Mouse (Mus musculus): Measurements from ENCODE around the gene 1110051M20Rik. TPM values are rescaled to one million over a fixed set of nuclear protein-coding genes. Genes with fewer than 3 reads are reported as not detected.

The 1110051M20Rik gene
- polyA plus RNA-seq, 1 experiment, result 2.6 TPM

DNA sequence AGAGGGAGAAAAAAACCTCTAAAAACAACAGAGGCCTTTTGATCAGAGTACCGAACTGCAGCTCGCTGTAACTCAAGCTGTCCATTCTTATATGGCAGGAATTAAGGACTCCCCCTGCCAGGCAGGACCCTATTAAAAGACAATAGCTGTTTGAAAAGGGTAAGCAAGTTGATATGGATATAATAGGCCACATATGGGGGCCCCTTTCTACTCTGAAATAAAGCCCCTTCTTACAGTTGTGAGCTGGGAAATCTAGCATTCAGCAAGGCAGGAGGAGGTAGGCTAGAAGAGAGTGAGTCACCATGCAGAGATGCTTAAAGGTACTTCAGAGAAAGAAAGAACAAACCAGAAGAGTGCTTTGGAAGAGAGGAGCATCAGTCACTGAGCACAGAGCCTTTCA lies 44.8 kb downstream of the 1110051M20Rik start:
- Histone ChIP-seq H3K4me1 (peaks cover 12% of the 10 kb centered on the region), H3K9me3 (no peaks in the 10 kb centered on the region)

DNA sequence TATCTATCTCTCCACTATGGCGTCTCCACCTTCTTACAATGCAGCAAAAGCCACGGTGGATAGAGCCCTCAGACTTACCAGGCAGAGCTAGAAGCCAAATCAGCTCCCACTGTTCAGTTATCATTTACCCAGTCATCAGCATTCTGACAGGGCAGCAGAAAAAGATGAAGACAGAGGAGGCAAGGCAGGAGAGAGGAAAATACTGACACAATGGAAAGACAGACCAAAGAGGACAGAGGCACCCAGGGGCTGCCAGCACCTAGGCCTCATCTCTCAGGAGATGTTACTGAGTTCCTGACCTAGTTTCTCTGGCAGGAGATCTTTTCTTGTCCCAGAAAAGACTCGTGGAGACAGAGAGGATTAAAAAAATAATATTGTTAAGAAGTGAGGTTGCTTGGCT lies 45.3 kb downstream of the 1110051M20Rik start:
- TF ChIP-seq FLI1 (IDR thresholded peaks at IDR 0.05; ENCODE audit: low read length), result no peak
- Histone ChIP-seq H3K27me3 (replicated peaks) (peaks cover 2% of the 10 kb centered on the region), H3K9me3 (no peaks in the 10 kb centered on the region), H3K36me3 (replicated peaks; ENCODE audit: low read length) (no peaks in the 10 kb centered on the region), H3K4me3 (replicated peaks) (no peak overlapping the region), H3K4me1 (peaks cover 12% of the 10 kb centered on the region)

More for the DNA sequence above, 44.8 kb downstream of the 1110051M20Rik start:
- no peaks in the 10 kb centered on the region for H3K36me3 ChIP-seq (replicated peaks; ENCODE audit: low read length)
- H3K4me3 ChIP-seq (replicated peaks), result no peak overlapping the region
- TF ChIP-seq GATA1 (IDR thresholded peaks at IDR 0.05; ENCODE audit: borderline replicate concordance, low read length) (no peak), FLI1 (IDR thresholded peaks at IDR 0.05; ENCODE audit: low read length) (no peak)
- peaks cover 2% of the 10 kb centered on the region for H3K27me3 ChIP-seq (replicated peaks)

DNA sequence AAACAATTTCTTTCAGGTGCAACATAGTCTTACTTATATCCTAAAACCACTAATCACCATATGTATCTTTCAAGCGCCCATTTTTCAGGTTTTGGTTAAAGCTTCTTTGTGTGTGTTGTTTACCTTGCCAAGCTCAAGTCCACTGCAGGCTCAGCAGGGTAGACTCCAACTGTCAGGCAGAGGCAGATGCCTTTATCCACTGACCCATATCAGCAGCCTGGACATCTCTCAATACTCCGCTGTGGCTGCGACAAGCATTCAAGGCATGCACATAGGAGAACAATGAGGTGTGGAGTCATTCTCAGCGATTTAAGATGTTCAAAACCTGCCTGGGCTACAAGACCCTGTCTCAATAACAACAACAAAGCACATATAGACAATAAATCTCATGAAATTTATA lies 50.4 kb downstream of the 1110051M20Rik start:
- Histone ChIP-seq H3K4me1 (peaks cover 12% of the 10 kb centered on the region), H3K4me3 (replicated peaks) (no peak overlapping the region), H3K27me3 (replicated peaks) (peaks cover 3% of the 10 kb centered on the region), H3K9me3 (no peaks in the 10 kb centered on the region), H3K36me3 (replicated peaks; ENCODE audit: low read length) (no peaks in the 10 kb centered on the region)
- TF ChIP-seq FLI1 (IDR thresholded peaks at IDR 0.05; ENCODE audit: low read length) (no peak), GATA1 (IDR thresholded peaks at IDR 0.05; ENCODE audit: borderline replicate concordance, low read length) (no peak)

DNA sequence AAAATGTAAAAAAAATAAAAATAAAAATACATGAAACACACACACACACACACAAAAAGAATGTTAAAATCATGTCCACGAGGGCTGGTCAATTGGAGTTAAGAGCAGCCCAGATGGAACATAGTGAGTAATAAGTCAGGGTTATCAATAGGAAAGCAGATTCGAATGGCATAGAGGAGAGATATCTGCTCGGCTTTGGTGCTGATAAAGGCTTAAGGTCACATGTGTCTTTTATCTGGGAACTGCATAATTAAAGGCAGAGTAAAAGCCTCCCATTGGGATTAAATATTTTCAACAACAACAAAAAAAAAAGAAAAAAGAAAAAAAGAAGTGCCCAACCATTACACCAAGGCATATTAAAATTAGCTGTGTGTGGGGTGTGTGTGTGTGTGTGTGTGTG lies 55.8 kb downstream of the 1110051M20Rik start:
- Histone ChIP-seq H3K36me3 (replicated peaks; ENCODE audit: low read length) (no peaks in the 10 kb centered on the region), H3K4me3 (replicated peaks) (no peak overlapping the region)
- TF ChIP-seq FLI1 (IDR thresholded peaks at IDR 0.05; ENCODE audit: low read length), result no peak
- TF ChIP-seq GATA1 (IDR thresholded peaks at IDR 0.05; ENCODE audit: borderline replicate concordance, low read length), result no peak

DNA sequence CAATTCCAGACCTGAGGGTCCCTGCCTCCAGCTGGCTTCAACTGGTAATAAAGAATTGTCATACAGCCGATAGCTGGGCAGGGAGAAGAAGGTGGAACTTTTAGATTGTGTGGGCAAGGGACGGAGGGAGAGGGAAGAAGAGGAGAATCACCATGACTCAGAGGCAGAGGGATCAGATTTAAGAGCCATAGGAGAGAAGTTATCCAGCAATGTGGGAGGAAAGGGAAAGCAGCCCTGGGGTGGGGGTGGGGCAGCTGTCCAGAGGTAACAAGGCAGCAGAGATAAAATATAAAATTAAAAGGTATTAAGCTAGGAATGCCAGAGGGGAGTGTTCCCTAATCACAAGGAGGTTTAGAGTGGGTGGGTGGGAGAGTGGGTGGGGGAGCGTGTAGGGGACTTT lies 56.2 kb downstream of the 1110051M20Rik start:
- no peaks in the 10 kb centered on the region for H3K9me3 ChIP-seq
- H3K36me3 ChIP-seq (replicated peaks; ENCODE audit: low read length), result no peaks in the 10 kb centered on the region
- H3K4me1 ChIP-seq, result peaks cover 3% of the 10 kb centered on the region; the same call in 1 of the 2 replicates
- no peak for TF ChIP-seq GATA1 (IDR thresholded peaks at IDR 0.05; ENCODE audit: borderline replicate concordance, low read length)
- TF ChIP-seq FLI1 (IDR thresholded peaks at IDR 0.05; ENCODE audit: low read length), result no peak
- H3K4me3 ChIP-seq (replicated peaks), result no peak overlapping the region
- H3K27me3 ChIP-seq (replicated peaks), result peaks cover 7% of the 10 kb centered on the region

More for the DNA sequence above, 55.8 kb downstream of the 1110051M20Rik start:
- Histone ChIP-seq H3K27me3 (replicated peaks) (peaks cover 7% of the 10 kb centered on the region), H3K9me3 (no peaks in the 10 kb centered on the region), H3K4me1 (peaks cover 3% of the 10 kb centered on the region; the same call in 1 of the 2 replicates)

DNA sequence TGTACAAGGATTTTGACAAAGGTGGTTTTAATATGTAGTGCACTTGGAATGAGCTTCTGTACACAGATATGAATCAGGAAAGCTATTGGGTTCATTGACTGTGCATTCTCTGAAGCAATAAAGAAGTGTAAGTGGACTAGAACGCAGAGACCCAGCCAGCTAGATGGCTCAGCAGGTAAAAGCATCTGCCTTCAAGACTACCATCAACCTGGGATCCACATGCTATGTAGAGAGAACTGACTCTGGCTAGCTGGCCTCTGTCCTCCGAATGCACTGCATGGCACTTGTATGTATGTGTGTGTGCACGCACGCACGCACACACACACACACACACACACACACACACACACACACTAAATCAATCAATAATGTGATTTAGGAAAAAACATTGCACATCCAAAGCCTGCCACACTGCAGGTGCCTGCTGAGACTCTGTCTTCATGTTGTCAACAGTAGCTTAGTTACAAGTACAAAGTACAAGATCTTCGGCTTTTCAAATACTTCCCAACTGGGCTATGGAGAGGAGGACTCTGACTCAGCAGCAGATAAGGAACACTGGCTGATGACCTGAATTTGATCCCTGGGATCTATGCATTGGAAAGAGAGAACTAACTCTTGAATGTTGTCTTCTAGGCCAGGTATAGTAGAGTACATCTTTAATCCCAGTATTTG lies 57.1 kb downstream of the 1110051M20Rik start:
- no peak for TF ChIP-seq GATA1 (IDR thresholded peaks at IDR 0.05; ENCODE audit: borderline replicate concordance, low read length)
- no peak for TF ChIP-seq FLI1 (IDR thresholded peaks at IDR 0.05; ENCODE audit: low read length)
- no peaks in the 10 kb centered on the region for H3K9me3 ChIP-seq
- H3K4me3 ChIP-seq (replicated peaks), result no peak overlapping the region
- no peaks in the 10 kb centered on the region for H3K36me3 ChIP-seq (replicated peaks; ENCODE audit: low read length)
- peaks cover 7% of the 10 kb centered on the region for H3K27me3 ChIP-seq (replicated peaks)
- H3K4me1 ChIP-seq, result peaks cover 3% of the 10 kb centered on the region; the same call in 1 of the 2 replicates

DNA sequence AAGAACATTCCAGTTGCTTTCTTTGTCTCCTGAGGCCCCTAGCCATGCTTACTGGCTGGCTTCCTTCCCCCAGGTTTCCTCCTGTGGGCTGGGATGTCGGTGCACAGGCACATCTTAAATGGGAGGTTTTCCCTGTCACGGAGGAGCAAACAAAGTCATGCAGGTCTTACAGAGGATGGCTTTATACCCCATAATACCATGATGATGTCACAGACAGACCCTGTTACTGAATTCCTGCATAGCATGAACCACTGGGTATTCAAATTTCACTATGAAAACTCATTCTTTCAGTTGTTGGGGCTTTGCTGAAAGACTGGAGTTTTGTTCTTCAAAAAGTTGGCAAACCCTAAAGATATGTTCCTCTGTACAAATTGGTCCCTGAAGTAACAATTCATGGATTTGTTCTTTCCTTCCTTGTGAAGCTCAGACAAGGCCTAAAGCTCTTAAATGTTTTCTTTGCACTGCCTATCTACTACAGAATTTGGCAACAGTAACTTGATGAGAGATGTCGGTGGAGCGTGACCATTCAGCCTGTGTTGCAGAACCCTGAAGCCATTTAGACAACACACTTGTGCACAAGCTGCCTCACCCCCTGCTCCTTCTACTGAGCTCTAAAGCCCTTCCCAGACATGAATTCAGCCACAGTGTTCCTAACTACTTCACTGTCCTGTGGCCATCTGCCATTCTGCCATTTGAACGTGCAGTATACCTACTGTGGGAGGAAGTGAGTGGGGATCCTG lies 57.8 kb downstream of the 1110051M20Rik start:
- TF ChIP-seq FLI1 (IDR thresholded peaks at IDR 0.05; ENCODE audit: low read length), result no peak
- no peak for TF ChIP-seq GATA1 (IDR thresholded peaks at IDR 0.05; ENCODE audit: borderline replicate concordance, low read length)
- Histone ChIP-seq H3K36me3 (replicated peaks; ENCODE audit: low read length) (no peaks in the 10 kb centered on the region), H3K27me3 (replicated peaks) (peaks cover 7% of the 10 kb centered on the region), H3K9me3 (no peaks in the 10 kb centered on the region), H3K4me1 (peaks cover 3% of the 10 kb centered on the region; the same call in 1 of the 2 replicates), H3K4me3 (replicated peaks) (no peak overlapping the region)

DNA sequence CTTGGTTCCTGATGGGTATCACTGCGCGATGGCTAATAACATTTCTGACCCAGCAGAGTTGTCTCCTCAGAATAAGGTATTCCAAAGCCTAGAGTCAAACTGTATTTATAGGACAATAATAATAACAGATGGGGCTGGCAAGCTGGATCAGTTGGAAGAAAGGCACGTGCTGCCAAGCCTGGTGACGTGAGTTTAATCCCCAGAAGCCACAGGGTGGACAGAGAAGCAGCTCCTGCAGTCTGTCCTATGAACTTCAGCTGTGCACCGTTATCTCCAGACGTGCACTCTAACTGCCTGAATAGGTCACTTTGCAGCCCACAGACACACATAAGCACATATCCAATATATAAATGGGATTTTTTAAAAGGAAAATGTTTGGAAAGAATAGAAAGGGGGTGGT lies 61.2 kb downstream of the 1110051M20Rik start:
- H3K27me3 ChIP-seq (replicated peaks), result peaks cover 7% of the 10 kb centered on the region

DNA sequence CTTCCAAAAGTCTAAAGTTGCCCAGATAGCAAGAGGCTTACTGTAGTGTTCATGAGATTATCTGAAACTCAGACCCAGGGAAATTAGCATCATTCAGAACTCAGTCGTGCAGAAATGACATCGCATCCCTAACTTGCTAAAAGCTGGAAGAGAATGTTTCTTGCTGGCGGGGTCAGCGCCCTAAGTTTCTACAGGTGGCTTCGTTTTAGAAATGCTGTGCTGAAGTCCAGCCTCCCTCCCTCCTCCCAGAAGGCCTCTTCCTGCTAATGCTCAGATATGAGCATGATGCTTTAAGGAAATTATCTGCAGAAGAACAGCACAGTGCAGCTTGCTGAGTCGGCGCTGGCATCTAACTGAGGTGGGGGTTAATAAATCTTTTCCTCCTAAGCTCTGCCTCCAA lies 67.5 kb downstream of the 1110051M20Rik start:
- no peaks in the 10 kb centered on the region for H3K36me3 ChIP-seq (replicated peaks; ENCODE audit: low read length)
- TF ChIP-seq GATA1 (IDR thresholded peaks at IDR 0.05; ENCODE audit: borderline replicate concordance, low read length) (no peak), FLI1 (IDR thresholded peaks at IDR 0.05; ENCODE audit: low read length) (no peak)
- no peaks in the 10 kb centered on the region for H3K4me1 ChIP-seq
- no peaks in the 10 kb centered on the region for H3K9me3 ChIP-seq
- peaks cover 8% of the 10 kb centered on the region for H3K27me3 ChIP-seq (replicated peaks)
- no peak overlapping the region for H3K4me3 ChIP-seq (replicated peaks)

More for the DNA sequence above, 61.2 kb downstream of the 1110051M20Rik start:
- TF ChIP-seq GATA1 (IDR thresholded peaks at IDR 0.05; ENCODE audit: borderline replicate concordance, low read length) (no peak), FLI1 (IDR thresholded peaks at IDR 0.05; ENCODE audit: low read length) (no peak)
- Histone ChIP-seq H3K36me3 (replicated peaks; ENCODE audit: low read length) (no peaks in the 10 kb centered on the region), H3K9me3 (no peaks in the 10 kb centered on the region), H3K4me1 (peaks cover 2% of the 10 kb centered on the region; the same call in 1 of the 2 replicates), H3K4me3 (replicated peaks) (no peak overlapping the region)

DNA sequence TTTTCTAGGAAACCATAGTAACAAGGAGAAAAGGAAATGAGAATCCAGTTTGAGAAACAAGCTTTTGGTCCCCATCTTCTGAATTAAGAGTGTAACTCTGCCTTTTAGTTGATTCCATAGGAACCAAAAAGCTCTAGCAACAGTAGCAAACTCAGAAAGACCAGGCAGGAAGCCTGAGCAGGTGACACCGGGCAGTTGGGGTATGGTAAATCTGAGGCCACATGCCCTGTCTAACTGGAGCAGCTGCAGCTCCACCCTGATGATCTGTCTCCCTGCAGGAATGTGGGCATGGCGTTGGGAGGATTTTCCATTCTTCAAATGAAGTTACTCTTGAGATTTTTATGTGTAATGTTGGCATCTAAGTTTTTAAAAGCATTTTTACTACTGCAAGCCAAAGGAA lies 74.2 kb downstream of the 1110051M20Rik start:
- H3K36me3 ChIP-seq (replicated peaks; ENCODE audit: low read length), result no peaks in the 10 kb centered on the region
- no peak overlapping the region for H3K4me3 ChIP-seq (replicated peaks)
- TF ChIP-seq GATA1 (IDR thresholded peaks at IDR 0.05; ENCODE audit: borderline replicate concordance, low read length) (no peak), FLI1 (IDR thresholded peaks at IDR 0.05; ENCODE audit: low read length) (no peak)
- H3K9me3 ChIP-seq, result peaks cover 9% of the 10 kb centered on the region
- H3K4me1 ChIP-seq, result no peaks in the 10 kb centered on the region
- peaks cover 2% of the 10 kb centered on the region for H3K27me3 ChIP-seq (replicated peaks)

All from megakaryocyte, embryonic 14.5 days (primary cell).